Mouse (Mus musculus) ovary, adult 18-20 months (tissue): ENCODE measurements at regions not wholly inside any gene's neighbourhood (a gene's known extent, or its start where the extent isn't known, plus 50 kb on each side); places are given as distances from the start of the nearest gene placed in this dataset.

Experiments
- DNase-seq: peaks from one replicate; pipeline ENCODE4 v3.0.0; 2022; ENCODE audit warnings: low spot score, mixed read lengths

DNA sequence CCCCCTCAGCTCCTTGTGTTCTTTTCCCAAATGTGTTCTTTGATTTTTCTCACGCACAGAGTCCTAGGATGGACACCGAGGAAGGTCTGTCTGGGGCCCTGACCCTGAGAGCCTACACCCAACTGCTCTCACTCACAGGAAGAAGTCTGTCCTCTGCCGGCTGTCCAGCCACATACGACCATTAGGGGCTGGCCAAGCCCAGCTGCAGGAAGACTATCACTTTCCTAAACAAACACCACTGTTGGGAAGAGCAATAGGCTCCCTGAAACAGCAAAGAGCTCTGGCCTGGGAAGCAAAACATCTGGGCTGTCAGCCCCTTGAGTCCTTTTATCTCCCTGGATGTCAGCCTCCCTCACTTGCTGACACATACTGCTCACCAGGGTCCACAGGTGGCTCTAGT is 224.8 kb upstream of the Far2 start:
- no peak for DNase-seq

DNA sequence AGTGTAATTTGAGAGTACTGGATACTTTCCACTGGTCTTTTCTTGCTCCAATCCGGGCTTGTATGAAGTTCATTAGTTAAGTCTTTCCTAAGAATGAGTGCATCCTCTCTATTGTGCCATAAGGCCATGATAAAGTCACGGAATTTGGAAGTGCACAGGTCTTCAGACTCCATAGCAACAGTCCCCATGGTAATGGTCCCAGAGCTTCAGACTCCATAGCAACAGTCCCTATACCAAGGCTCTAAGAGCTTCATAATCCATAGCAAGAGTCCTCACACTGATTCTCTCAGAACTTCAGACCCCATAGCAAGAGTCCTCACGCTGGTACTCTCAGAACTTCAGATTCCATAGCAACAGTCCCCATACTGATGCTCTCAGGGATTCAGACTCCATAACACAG is 214.5 kb upstream of the Far2 start:
- DNase-seq: no peak

DNA sequence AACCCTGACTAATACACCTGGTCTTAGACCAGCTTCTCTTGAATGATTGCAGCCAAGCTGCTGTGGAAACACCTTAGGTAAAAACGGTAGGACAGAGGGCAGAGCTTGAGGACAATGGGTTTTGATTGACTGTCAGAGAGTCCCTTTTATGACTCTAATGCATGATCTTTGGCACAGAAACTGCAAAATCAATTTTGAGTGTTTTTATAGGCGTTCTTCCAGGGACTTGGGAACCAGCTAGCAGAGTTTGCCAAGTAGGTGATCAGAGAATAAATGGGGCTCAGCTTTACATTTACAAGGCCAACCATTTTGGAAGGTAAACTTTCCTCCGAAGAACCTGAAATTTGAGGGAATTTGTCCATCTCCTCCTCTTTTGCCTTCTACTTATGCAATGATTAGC is 213.6 kb upstream of the Far2 start:
- no peak for DNase-seq

DNA sequence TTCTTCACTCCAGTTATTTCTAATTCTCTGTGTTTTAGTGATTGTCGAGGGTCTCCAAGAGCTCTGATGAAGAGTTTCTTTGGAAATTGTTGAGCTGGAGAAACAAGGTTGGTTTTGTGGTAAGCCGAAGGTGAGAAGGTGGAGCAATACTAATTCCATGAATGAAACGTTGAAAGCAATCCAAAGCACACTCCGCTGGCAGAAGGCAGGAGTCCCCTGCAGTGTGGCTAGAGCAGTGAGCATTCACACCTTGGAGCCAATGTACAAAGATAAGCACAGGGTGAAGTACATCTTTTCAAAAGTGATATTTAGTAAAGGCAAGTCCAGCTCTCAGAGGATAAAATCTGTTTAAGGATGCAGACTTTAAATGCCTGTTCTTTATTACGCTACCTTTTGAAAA is 208.2 kb upstream of the Far2 start:
- no peak for DNase-seq

DNA sequence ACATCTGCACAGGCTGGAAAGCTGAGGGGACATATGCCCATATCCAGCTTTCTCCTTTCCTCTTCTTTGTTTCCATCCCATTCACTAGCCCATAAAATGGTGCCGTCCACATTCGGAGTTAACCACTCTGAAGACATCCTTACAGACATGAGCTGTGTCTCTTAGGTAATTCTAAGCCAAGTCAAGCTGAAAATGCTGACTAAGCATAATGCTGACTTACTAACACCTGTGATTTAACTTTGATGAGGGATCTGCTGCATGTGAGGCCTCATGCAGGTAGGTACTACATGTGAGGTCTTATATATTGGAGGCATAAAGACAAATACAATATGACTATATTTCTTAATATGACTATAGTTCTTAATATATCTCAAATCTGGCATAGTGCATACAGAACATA is 197.1 kb upstream of the Far2 start:
- DNase-seq: no peak

DNA sequence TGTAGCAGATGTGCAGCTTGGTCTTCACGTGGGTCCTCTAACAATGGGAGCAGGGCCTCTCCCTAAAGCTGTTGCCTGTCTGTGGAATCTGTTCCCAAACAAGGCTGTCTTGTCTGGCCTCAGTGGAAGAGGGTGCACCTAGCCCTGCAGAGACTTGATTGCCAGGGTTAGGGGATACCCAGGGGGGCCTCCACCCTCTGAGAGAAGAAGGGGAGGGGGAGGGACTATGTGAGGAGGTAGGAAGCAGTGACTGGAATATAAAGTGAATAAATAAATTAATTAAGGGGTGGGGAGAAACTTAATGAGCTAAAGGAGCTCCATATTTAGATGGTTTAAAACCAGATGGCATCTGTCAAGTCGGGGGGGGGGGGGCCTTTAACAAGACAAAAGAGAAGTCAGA is 185.9 kb upstream of the Far2 start:
- DNase-seq: no peak

DNA sequence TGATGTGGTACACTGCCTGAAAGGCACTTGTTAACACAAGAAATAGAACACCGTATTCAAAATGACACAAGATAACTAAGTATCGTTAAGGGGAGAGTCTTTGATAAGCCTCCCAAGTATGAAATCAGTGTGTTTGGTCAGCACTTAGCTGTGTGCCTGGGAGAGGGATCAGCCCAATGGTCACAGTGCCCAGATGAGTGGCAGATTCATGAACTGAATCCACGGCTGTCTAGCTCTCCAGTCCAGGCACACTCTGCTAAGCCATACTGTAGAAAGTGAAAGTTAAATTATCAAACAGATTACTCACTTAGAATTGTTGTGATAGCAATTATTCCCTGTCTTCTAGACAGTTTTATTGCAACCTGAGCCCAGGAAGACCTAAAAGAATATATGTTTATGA is 176.0 kb upstream of the Far2 start:
- DNase-seq: no peak

DNA sequence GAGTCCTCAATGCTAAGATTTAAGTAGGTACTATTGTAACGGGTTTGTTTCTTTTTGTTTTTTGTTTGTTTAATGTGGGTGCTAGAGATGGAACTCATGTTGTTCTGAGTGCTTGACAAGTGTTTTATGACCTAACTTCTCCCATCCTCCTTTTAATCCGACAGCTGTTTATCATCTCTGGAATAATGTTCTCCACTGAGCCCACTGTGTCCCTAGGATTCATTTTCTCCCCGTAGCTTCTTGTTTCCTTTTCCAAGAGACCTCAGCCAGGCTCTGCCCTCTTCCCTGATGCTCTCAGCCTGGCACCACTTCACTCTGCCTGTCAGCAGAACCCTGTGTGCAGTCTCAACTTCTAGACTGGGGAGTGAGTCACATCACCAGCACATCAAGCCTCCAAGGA is 173.9 kb upstream of the Far2 start:
- DNase-seq: no peak

DNA sequence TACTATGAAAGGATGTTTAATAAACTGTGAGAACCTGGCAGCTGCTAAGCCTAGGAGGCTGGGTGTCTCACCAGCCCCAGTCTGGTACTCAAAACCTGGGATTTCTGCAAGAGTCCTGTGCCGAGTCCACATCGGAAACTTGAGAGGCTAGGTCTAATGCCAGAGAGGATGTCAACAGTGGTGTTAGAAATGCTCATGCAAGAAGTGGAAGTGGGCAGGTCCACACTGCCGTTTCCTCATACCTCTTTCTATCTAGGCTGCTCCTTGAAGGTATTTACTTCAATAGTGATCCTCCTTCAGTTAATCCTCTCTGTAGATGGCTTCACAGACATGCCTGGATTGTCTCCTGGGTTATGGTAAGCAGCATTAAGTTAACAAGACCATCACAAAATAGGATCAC is 168.6 kb upstream of the Far2 start:
- no peak for DNase-seq

DNA sequence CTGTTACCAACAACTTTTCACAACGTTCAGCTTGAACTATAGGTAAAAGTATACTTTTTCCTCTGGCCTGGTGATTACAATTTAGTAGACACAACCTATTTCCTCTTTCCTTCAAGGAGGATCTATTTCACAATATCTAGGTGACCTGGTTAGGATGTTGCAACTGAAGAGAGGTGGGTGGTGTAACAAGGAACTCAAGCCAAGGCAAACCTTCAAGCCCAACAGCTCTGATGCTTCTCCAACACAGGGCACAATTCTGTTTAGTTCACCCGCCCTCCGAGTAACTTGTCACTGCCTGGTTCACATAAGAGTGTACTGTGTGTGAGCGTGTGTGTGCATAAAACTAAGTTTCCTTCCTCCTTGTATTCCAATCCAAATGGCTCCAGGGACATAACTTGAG is 161.2 kb upstream of the Far2 start:
- no peak for DNase-seq

DNA sequence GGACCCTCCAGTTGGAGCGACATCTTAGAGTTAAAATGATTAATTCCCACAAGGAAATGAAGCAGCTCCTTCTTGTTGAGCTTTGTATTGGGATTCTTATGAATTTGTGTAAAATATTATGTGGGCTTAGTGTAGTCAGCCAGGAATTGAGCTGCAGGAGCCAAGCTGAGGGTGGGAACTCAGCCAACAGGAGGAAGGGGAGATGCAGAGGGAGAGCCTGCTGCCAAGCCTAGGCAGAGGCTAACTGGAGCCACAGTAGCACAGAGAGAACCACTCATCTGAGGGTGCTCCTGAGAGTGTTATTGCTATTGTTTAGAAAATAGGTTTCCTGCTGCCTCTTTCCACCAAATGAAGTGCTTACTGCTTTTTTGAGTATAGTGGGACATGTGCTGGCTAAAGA is 127.4 kb upstream of the Far2 start:
- DNase-seq: no peak

DNA sequence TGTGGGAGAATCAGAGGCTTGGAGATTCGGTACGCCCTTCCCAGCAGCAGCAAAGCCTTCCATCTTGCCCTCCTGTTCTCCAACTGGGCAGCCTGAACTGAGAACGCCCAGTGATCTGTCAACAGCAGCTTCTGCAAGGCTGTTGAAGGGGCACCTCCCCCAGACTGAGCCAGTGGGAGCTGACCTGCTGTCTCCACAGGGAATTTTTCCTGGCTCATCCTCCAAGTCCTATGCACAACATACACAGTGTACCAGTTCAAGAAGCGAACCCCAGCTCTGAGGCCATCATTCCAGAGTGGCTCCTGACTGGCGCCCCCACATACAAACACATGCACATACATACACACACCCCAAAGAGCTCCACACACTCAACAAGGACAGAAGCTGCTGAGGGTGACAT is 126.0 kb upstream of the Far2 start:
- DNase-seq: peak; percentile 6

DNA sequence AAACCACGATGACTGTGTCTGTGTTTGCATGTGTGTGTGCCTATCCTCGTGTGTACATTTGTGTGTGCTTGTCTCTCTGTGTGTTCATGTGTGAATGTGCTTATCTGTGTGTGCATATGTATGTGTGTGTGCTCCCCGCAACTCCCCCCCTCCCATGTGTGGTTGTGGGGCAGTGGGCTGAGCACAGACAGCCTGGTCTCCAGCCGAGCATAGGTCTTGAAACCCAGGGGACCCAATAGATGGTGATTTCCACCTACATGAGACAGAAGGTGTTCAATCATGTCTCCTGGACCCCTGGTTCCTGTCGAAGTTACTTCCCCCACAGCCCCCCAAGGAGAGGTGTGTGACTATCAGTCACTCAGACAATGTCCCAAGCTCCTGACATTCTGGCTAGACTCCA is 124.6 kb upstream of the Far2 start:
- DNase-seq: no peak

DNA sequence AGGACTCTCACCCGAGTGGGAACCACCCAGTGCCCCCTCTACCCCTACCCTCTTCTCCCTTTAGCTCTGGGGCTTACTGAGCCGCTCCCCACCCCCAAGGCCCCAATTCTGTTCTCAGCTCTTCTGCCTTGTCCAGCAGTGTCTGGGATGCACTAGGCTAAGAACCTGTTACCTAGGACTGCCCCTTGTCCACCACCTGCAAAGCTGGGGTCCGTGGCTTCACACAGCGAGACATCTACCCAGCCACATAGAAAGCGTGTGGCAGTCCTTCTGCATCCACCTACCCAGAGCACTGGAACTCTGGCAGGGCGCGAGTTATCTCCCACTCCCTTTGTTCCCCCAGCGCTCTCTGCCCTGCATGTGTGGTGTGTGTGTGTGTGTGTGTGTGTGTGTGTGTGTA is 123.8 kb upstream of the Far2 start:
- no peak for DNase-seq

DNA sequence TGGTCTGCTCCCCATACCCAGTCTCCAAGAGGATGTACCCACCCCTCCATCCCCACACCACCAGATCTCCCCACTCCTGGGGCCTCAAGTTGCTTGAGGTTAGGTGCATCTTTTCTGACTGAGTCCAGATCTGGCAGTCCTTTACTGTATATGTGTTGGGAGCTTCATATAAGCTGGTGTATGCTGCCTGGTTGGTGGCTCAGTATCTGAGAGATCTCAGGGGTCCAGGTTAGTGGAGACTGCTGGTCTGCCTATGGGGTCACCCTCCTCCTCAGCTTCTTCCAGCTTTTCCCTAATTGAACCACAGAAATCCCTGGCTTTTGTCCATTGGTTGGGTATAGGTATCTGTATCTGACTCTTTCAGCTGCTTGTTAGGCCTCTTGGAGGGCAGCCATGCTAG is 118.1 kb upstream of the Far2 start:
- DNase-seq: no peak

DNA sequence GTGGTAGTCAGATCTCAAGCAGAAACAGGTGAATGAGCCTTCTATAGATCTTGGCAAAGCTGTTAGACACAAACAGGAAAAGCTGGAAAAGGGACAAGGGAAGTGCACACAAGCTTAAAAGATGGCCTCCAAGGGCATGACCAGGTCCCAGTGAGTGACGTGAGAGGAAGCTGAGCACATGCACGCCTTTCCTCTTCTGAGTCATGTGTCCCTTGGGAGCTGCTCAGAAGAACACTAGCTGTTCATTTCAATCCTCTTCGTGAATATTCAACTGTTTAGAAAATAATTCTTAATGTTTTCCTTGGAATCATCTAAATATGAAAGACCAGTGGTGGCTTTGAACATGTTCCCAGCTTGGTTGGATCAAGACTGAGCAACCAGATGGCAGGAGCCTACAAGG is 103.0 kb upstream of the Far2 start:
- no peak for DNase-seq

DNA sequence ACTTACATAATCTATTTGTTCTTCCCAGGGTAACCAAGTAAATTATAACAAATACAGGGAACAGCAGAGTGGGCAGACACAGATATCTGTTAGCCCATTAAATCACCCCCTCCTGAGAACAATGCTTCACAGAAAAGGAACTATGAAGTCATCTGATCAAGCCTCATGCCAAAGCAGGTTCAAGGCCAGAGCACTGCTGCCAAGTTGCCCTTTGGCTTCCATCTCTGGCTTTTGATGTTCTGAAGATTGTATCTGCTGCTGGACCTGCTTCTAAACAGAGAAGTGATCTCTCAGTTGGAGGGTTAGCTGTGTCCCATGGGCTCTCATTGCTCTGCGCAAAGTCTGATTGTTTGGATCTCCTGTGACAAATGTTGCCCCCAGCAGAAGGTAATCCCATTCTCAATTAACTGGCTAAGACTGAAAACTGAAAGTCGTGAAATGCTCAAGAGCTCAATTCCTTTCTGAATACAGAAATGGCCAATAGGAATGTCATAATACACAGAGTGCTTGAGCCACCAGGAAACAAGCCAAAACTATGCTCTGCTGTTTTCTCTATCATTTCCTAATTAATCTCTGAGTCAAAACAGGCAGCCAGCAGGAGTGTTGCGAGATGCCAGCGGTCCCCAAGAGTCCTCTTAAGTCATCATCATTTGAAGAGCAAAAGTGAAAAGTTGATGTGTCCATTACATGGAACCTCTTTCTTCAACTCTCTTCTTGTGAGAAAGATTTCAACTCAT is 102.0 kb upstream of the Far2 start:
- DNase-seq: no peak

DNA sequence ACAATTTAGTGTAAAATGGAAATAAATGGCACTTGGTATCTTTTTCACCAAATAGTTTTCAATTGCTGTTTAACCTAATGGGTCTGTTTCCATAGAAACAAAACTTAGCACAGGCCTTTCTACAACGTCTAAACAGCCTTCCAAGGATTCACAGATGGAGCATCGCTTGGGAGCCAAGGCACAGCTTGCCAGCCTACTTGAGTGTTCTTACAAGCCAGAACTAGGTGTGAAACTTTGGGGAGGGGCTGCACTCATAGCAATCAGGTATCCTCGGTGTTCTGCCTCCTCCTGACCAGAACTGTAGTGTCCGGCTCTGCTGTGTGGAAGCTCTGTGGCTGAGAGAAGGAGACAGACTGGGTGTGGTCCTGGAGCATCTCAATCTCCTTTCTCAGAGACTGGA is 99.1 kb upstream of the Far2 start:
- DNase-seq: no peak

DNA sequence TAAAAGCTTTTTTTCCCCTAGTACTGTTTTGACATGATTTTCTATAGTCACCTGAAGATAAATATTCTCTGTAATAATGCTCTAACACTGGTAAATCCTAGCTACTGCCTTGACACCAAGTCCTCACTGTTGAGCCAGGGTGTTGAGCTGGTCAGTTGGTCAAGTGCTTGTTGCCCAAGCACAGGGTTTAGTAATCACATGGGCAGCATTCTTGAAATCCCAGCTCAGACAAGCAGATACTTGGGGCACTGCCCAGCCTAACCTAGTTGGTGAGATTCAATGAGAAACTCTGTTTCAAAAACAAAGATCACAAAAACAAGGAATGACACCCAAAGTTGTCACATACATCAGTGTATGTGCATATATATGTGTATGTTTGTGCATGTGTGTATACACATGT is 95.4 kb upstream of the Far2 start:
- DNase-seq: no peak

DNA sequence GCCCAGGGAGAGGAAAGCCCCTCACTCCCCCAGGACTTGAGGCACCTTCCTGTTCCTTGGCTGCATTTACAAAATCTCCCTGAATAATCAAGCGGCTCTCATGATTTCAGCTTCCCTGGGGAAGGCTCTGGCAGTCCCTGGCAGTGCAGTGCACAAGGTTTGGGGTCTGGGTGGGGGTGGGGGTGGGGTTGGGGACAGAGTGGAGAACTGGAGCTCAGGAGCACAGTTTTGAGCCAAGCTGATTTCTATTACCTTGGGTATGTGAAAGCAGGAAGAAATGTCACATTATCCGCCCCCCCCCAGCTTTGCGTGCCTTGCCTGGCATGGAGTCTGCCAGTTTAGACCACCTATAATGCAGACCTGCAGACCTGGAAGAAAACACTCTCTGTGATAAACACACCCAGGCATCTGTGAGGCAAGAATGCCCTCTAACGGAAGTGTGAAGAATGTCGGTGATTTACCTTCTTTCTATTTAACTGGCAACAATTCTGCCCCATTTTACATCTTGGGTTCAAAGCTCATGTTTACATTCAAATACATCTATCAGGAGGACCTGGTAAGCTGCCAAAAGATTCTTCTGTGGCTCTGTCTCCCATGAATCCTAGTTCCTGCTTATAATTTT is 93.9 kb upstream of the Far2 start:
- DNase-seq: no peak

DNA sequence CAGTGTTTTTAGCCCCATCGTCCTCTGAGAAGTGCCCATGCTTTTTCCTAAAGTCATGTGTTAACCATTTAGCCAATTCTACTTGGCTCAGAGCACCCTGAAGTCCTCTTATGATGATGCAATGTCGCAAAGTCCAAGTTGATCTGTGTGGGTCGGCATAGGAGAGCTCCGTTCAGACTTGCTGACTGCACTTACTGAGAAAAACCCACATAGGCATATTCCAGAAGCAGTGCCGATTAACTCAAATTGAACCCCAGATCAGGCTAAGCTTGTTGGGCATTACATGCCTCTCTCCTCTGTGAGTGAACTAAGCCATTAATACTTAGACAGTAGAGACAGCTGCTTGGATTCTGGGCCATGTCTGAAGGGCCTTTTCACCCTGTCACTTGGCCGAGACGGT is 93.3 kb upstream of the Far2 start:
- DNase-seq: no peak

DNA sequence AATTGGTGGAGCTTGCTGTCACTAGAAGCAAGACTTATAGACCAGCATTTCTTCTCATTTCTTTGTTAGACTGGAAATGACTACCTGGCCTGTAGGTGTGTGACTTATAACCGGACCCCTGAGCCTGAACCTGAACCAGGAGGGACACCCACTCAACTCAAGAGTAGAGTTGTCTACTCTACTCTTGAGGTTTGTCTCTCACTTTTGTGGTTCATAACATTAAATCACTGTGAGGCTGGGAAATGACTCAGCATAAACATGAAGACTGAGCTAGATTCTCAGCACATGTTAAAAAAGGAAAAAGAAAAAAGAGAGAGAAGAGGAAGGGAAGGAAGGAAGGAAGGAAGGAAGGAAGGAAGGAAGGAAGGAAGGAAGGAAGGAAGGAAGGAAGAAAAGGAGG is 92.8 kb upstream of the Far2 start:
- no peak for DNase-seq

DNA sequence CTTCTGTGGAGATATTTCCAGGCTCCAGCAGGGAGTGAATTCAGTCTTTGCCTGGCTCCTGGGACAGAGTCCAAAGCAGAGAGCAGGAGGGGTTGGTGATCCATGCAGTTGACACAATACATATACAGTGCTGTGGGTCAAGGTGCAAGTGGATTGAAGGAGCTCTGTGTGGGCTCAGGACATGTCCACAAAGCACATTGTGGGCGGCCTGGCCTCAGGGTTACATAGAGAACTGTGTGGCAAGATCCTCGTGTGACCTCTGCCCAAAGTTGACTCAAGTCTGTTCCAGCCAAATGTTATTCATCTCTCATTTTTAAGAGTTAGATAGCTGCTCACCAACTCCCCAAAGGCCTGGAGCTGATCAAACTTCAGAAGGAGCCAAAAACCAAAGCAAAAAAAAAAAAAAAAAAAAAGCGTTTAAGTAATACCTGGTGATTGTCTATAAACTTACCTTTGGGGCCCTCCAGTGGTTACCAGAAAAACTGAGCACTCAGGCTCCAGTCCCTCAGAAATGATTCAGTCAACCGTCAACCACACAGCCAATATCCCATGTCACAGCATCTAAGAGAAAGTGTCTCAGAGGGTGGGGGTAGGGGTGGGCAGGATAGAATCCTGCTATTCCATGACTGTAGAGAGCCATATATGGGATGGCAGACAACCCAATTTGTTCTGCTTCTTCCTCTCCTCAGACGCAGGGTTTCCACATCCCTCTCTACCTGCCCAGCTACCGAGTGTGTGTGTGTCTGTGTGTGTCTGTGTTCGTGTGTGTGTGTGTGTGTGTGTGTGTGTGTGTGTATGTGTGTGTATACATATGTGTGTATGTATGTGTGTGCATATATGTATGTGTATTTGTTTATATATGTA is 91.9 kb upstream of the Far2 start:
- DNase-seq: no peak
